Mouse (Mus musculus): ENCODE measurements at regions not wholly inside any gene's neighbourhood (a gene's known extent, or its start where the extent isn't known, plus 50 kb on each side); places are given as distances from the start of the nearest gene placed in this dataset.

DNA sequence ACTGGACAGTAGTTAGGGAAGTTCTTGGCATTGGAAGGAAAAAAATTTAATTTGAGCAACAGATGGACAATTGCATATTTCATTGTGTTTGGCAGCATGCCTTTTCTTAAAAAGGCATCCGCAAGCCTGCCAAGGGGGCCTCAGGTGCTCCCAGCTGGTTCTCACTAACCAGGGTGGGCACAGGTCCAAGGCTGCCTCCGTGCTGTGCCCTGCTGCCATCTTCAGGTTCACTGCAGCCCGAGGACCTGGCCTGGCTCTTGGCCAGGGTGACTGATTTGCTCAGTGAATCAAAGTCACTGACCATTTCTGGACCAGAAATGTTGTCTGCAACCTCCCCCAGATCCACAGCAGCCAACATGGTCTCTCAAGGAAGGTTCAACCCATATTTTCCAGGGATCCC, 263.3 kb upstream of the Mgmt start:
- no peak for ATAC-seq (ENCODE audit: extremely low read depth, insufficient number of reproducible peaks, low FRiP score, poor library complexity, severe bottlenecking)

DNA sequence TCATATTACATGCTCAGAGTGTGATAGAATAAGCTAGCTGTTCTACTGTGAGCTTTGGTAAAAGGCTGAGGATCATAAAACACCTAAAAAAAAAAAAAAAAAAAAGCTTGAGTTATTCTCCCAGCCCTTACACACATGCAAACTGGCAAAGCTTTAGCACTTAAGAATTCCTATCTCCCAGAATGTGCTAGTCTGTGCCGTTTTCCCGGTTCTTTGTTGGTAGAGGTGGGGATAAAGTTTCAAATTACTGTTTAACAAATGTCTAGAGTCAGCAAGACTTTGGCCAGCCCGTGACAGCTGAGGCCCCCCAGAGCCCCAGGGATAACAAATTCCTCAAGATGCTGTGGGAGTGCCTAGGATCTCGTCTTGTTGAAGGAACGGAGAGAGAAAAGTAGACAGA, 254.3 kb upstream of the Mgmt start:
- no peak for ATAC-seq (ENCODE audit: extremely low read depth, insufficient number of reproducible peaks, low FRiP score, poor library complexity, severe bottlenecking)

GRCm38 (mm10) chr7:136640771-136641170, 253.6 kb upstream of the Mgmt start:
- ATAC-seq (ENCODE audit: extremely low read depth, insufficient number of reproducible peaks, low FRiP score, poor library complexity, severe bottlenecking) = no peak

DNA sequence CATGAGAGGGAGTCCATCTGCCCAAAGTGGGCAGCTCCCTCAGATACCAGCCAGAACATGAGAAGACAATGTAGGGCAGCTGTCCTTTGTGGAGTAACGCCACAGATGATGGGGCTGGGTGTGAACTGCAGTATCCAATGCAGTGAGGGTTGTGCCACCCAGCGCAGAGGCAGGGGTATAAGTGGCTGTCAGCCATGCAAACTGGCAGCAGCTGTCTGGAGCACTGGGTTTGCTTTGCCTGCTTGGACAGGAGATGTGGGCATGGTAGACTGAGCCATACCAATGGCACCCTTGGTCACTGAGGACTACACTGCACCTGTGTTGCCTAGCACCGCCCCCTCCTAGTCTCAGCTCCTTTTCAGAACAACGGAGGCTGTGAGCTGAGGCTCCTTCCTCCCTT, 244.6 kb upstream of the Mgmt start:
- ATAC-seq (ENCODE audit: extremely low read depth, insufficient number of reproducible peaks, low FRiP score, poor library complexity, severe bottlenecking) = no peak

GRCm38 (mm10) chr7:136659930-136660329, 234.5 kb upstream of the Mgmt start:
- no peak for ATAC-seq (ENCODE audit: extremely low read depth, insufficient number of reproducible peaks, low FRiP score, poor library complexity, severe bottlenecking)

- no peak for ATAC-seq (ENCODE audit: extremely low read depth, insufficient number of reproducible peaks, low FRiP score, poor library complexity, severe bottlenecking)
Observed at GRCm38 (mm10) chr7:136660401-136660800, 234.0 kb upstream of the Mgmt start.

GRCm38 (mm10) chr7:136664424-136665082, 229.9 kb upstream of the Mgmt start:
- no peak for ATAC-seq (ENCODE audit: extremely low read depth, insufficient number of reproducible peaks, low FRiP score, poor library complexity, severe bottlenecking)

DNA sequence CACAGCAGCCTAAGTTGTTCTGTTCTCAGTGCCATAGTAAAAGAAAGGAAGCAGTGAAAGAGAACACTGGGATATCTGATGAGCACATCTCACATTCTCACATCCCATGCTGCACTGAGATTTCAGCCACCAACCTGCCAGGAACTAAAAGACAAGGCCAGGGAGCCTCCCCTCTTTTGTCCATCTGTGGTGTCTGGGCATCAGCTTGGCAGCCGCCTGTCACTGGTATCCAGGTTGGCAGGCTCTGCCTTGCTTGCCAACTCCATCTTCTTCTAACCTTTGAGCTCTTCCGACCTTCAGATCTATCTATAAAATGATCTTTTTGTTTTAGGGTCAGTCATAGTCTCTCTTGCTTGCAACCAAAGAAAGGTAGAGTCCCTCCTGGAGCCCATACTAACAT, 228.5 kb upstream of the Mgmt start:
- no peak for ATAC-seq (ENCODE audit: extremely low read depth, insufficient number of reproducible peaks, low FRiP score, poor library complexity, severe bottlenecking)

DNA sequence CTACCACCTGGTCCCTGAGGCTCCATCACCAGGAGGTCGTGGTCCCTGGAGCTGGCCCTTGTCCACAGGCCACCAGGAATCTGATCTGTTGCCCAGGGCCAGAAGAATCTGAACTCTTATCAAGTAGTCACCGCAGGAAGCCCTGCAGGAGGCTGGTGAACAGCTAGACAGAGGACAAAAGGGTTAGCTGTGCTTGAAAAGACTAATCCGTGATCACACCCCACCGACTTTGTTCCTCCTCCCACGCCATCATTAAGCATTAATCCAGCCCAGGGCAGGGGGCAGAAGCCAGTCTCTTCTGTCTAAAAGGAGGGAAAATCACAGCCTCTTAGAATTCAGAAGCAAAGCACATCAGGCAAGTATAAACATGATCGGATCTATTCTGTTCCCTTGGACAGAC, 227.7 kb upstream of the Mgmt start:
- ATAC-seq (ENCODE audit: extremely low read depth, insufficient number of reproducible peaks, low FRiP score, poor library complexity, severe bottlenecking) = no peak

- ATAC-seq (ENCODE audit: extremely low read depth, insufficient number of reproducible peaks, low FRiP score, poor library complexity, severe bottlenecking) = no peak
Observed at GRCm38 (mm10) chr7:136670675-136671074, 223.7 kb upstream of the Mgmt start.

DNA sequence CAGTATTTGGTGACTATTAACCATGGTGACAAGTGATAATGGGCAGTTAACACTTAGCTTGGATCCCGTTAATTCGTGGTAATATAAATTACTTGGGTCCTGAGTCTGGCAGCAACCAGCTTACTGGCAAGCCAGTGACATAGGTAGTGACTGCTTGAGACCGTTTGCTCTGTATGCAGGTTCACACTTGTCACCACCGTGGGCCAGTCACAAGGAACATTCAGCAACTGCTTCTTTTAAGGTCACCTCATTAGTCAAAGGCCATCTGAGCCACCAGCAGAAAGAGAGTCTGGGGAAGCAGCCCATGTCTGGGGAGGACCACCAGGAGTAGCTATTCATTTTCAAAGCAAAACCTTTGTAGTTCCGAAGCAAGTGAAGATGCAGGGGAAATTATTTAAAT, 220.3 kb upstream of the Mgmt start:
- ATAC-seq (ENCODE audit: extremely low read depth, insufficient number of reproducible peaks, low FRiP score, poor library complexity, severe bottlenecking) = no peak

GRCm38 (mm10) chr7:136675041-136675440, 219.4 kb upstream of the Mgmt start:
- no peak for ATAC-seq (ENCODE audit: extremely low read depth, insufficient number of reproducible peaks, low FRiP score, poor library complexity, severe bottlenecking)

GRCm38 (mm10) chr7:136676104-136676503, 218.3 kb upstream of the Mgmt start:
- ATAC-seq (ENCODE audit: extremely low read depth, insufficient number of reproducible peaks, low FRiP score, poor library complexity, severe bottlenecking) = no peak

DNA sequence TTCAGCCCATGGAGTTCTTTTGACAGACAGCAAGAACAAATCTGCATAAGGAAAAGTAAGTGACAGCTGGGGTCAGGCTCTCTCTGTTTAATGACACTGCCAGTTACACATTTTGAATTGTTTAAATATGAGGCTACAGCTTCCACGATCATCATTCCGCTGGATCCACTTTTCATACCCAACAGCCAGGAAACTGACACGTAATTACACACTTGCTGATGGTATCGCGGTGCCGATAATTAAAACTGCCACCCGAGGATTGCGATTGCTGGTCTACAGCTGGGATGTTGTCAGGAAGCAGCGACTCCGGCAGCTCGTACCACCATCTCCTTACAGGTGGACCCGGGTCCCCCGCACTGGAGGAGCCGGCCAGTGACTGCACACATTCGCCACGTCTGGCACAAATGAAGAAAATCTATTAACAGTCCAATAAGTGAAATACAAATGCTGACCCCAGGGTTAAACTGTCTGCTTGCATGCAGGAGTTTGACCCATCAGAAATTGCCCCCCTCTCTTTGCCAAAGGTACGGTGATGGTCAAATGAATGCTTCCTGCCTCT, 217.3 kb upstream of the Mgmt start:
- ATAC-seq (ENCODE audit: extremely low read depth, insufficient number of reproducible peaks, low FRiP score, poor library complexity, severe bottlenecking) = no peak

DNA sequence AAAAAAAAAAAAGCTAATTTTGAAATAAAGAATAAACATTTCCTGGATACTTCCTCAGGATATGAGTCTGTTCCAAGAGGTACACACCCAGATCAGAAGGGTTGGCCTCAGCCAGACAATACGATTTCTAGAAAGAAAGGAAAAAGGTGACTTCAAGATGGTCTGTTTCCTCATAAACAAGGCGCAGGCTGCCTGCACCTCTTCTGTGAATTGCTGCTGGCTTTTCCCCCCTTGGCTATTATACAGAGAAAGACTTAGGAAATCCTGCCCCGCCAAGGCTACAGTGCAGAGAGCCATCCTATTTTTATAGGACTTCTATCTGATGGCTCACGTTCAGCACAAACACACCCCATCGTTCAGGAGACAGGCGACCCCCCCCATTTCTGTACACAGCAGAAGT, 204.8 kb upstream of the Mgmt start:
- ATAC-seq (ENCODE audit: extremely low read depth, insufficient number of reproducible peaks, low FRiP score, poor library complexity, severe bottlenecking) = no peak

DNA sequence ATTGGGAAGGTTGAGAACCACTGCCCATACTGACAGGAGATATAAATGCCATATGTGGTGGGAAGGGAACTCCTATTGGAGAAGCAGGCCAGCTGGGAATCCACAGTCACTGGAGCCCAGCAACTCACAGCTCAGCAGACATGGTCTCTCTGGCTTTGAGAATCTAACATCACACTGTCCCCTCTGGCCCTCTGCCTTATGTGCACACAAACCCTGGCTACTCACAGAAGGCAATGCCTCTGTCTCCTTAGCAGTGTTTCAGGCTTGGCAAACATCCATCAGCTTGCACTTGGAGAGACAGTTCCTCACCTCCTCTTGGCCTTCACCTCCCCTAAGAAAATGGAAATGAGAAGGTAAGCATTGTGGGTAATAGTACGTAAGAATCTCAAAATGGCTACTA, 188.2 kb upstream of the Mgmt start:
- no peak for ATAC-seq (ENCODE audit: extremely low read depth, insufficient number of reproducible peaks, low FRiP score, poor library complexity, severe bottlenecking)

DNA sequence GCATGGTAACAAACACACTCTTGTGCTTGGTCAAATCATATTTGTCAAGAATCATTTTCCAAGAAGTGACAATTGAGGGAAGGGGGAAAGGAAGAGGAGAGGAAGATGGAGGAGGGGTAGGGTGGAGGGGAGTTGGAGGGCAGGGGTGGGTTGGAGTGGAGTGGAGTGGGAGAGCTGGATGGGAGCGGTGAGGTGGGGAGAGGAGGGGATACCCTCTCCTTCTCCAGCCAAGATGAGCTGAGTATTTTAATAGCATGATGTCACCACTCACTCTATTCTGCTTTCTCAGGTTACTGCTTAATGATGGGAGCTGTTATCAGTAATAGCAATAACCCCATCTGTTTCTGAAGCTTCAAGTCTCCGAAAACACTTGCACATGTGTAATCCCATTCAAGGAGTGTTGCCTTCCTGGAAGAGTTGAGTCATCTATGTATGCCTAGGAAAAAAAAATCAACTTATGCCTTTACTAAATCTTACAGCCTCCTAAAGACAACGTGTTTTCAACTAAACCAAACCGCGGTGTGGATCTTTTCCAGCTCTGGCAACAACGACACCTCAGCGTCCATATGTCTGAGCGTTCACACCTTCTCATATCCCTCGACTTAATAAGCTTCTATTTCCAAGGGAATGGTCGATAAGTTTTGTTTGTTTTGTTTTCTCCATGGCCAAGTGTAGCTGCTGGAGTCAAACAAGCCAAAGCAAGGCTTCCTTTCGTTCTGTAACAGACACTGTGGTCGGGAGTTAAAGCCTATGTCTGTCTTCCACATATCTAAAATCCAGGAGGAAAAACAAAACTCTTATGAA, 187.0 kb upstream of the Mgmt start:
- ATAC-seq (ENCODE audit: extremely low read depth, insufficient number of reproducible peaks, low FRiP score, poor library complexity, severe bottlenecking) = no peak

- ATAC-seq (ENCODE audit: extremely low read depth, insufficient number of reproducible peaks, low FRiP score, poor library complexity, severe bottlenecking) = no peak
Observed at GRCm38 (mm10) chr7:136708004-136708435, 186.4 kb upstream of the Mgmt start.

DNA sequence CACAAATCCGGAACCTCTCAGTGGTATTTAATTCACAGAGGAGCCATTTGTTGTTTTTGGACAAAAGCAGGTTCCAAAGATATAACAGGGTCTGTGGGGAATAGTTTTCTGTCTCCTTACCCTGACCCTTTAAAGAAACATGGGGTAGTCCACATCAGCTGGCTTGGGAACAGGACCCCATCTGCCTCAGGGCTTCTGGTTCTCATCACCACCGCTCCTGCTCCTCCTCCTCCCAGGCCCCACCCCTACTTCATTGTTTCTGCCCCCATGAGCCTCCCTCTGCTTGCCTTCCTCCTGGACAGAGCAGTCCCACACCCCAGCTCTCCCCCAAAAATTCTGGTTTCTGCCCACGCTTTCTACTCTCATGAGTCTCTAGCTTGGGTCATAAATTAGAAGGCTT, 183.8 kb upstream of the Mgmt start:
- ATAC-seq (ENCODE audit: extremely low read depth, insufficient number of reproducible peaks, low FRiP score, poor library complexity, severe bottlenecking) = no peak

- ATAC-seq (ENCODE audit: extremely low read depth, insufficient number of reproducible peaks, low FRiP score, poor library complexity, severe bottlenecking) = no peak
Observed at GRCm38 (mm10) chr7:136712962-136713640, 181.3 kb upstream of the Mgmt start.
